Mouse (Mus musculus) embryonic facial prominence, embryonic 11.5 days (tissue): ENCODE measurements around the gene Brix1. TPM values are rescaled to one million over a fixed set of nuclear protein-coding genes. Genes with fewer than 3 reads are reported as not detected.
"Not testable (repeated sequence)": the region's sequence is repeated elsewhere in the genome, so short reads cannot be mapped to it uniquely, and the experiment has no call there.

ENCODE experiments used
- ATAC-seq: fragments of 200-750 bp; cut with Nextera tagmentation; replicated peaks from 2 replicates; pipeline ENCODE4 v1.8.0; 2017; ENCODE audit warnings: low read depth; ENCODE audit not compliant: insufficient number of reproducible peaks, low FRiP score, low TSS enrichment
- DNase-seq: peaks from one replicate; pipeline ENCODE4 v3.0.0-alpha.2; 2015; ENCODE audit warnings: low spot score
- H3K27ac ChIP-seq: fragments of 300-500 bp; sonication (generic); replicated peaks from 2 replicates; pipeline ENCODE4 v1.5.1; 2014; ENCODE audit warnings: mild to moderate bottlenecking, low read depth, low read length, control low read depth
- H3K27me3 ChIP-seq: fragments of 300-500 bp; sonication (generic); 2 replicates; pipeline ENCODE4 v1.6.1; 2014; ENCODE audit warnings: mild to moderate bottlenecking, low read length, moderate library complexity, mixed read lengths; ENCODE audit not compliant: control insufficient read depth, insufficient read depth
- H3K36me3 ChIP-seq: fragments of 300-500 bp; sonication (generic); replicated peaks from 2 replicates; pipeline ENCODE4 v1.6.1; 2014; ENCODE audit warnings: low read depth, mild to moderate bottlenecking, low read length, moderate library complexity, mixed read lengths; ENCODE audit not compliant: control insufficient read depth, insufficient read depth
- H3K4me1 ChIP-seq: fragments of 300-500 bp; sonication (generic); 2 replicates; pipeline ENCODE4 v1.6.1; 2014; ENCODE audit warnings: low read length, mixed read lengths; ENCODE audit not compliant: control insufficient read depth, insufficient read depth
- H3K4me2 ChIP-seq: fragments of 300-500 bp; sonication (generic); 2 replicates; pipeline ENCODE4 v1.6.1; 2014; ENCODE audit warnings: low read depth, mild to moderate bottlenecking, control low read depth, low read length, moderate library complexity
- H3K4me3 ChIP-seq: fragments of 300-500 bp; sonication (generic); 2 replicates; pipeline ENCODE4 v1.5.1; 2014; ENCODE audit warnings: low read depth, low read length, control low read depth
- H3K9ac ChIP-seq: fragments of 300-500 bp; sonication (generic); replicated peaks from 2 replicates; pipeline ENCODE4 v1.6.1; 2014; ENCODE audit warnings: mild to moderate bottlenecking, control low read depth, low read length
- H3K9me3 ChIP-seq: fragments of 300-500 bp; sonication (generic); replicated peaks from 2 replicates; pipeline ENCODE4 v1.6.1; 2016; ENCODE audit warnings: mild to moderate bottlenecking, low read length, inconsistent platforms, mixed read lengths; ENCODE audit not compliant: control insufficient read depth
- WGBS: fragments of 180-500 bp; shearing (Covaris S2); extraction: QIAGEN DNeasy Blood & Tissue Kit; methylation state at CpG from one replicate; pipeline ENCODE4 v1.1.7; 2014; 5-methylcytosine and 5-hydroxymethylcytosine counted together
- polyA plus RNA-seq: library from polyadenylated mRNA; unstranded; fragments of >200 nt; fragmentation: Nextera tagmentation; extraction: Ambion mirVana; gene quantifications from 2 replicates; pipeline ENCODE4 v1.2.1, GENCODE M21; 2014

The Brix1 gene
- polyA plus RNA-seq, 1 experiment from 2014 or later: 185 TPM

DNA sequence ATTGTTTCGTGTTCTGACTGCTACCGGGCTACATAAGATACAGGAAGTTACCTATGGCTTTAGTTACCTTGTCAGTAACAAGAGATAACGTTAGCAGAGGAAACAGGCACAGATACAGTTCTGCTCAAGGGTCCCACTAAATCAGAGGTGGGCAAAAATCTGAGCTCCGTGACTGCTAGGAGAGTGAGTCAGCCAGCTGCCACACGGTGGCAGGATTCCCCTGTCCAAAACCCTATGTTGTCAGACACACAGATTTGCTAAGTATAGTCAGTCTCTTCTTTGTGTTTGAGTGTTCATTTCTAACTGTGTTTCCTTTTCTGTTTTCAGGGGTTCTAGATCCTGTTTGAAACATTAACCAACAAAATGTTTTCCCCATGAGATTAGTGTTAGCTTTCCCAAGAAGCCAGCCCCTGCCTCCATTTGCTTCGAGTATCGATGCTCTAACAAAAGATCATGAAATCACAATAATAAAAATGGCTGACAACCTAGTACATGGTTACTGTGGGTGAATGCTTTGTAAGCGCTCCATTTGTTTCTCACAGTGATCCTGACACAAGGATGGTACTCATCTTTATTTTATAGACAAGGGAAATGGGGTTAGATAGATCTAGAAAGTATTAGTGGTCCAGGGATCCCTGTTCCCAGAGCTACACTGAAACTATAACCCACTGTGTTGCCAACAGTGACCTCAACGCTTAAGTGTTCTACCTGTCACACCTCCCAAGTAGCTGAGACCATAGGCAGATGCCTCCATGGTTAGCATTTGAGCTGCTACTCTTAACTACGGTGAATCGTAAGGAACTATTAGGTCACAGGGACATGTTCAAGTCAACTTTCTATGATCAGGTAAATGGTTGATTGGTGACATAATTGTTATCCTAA is 15.3 kb upstream of the Brix1 start:
- H3K36me3 ChIP-seq: no peaks in the 10 kb centered on the region
- WGBS: 56% methylated on average over 11 of the region's 11 CpGs
- H3K9me3 ChIP-seq: no peaks in the 10 kb centered on the region
- no peak overlapping the region for H3K27ac ChIP-seq
- H3K9ac ChIP-seq: no peak overlapping the region
- DNase-seq (peak; percentile 82), ATAC-seq (0 out of 2 replicates have a peak, but pooled peaks have one; percentile 75)
- H3K4me3 ChIP-seq: no peak overlapping the region
- H3K4me1 ChIP-seq: no peaks in the 10 kb centered on the region
- no peaks in the 10 kb centered on the region for H3K27me3 ChIP-seq
- no peak overlapping the region for H3K4me2 ChIP-seq

DNA sequence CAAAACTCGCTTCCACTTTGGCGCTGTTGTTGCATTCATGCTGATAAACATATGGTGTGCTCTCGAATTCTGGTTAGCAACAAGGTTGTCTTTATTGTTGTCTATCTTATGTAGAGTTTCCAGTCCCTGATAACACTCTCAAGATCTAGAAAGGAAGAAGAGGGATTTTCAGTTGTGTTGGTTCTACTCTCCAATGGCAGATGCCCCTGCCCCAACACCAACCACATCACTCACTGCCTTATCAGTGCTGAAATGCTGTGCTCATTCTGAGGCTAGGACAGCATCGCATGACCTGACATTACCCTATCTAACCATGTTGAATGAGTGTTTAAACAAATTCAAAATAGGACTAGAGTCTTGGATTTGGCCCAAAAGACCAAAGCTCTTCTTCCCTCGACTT is 14.3 kb upstream of the Brix1 start:
- DNase-seq (no peak), ATAC-seq (no peak)
- H3K27me3 ChIP-seq: no peaks in the 10 kb centered on the region
- no peak overlapping the region for H3K4me3 ChIP-seq
- H3K36me3 ChIP-seq: no peaks in the 10 kb centered on the region
- H3K4me2 ChIP-seq: no peak overlapping the region
- H3K4me1 ChIP-seq: no peaks in the 10 kb centered on the region
- H3K27ac ChIP-seq: no peak overlapping the region
- H3K9ac ChIP-seq: no peak overlapping the region
- H3K9me3 ChIP-seq: no peaks in the 10 kb centered on the region
- 87% methylated on average over 5 of the region's 5 CpGs for WGBS

GRCm38 (mm10) chr15:10499593-10499992 is 13.8 kb upstream of the Brix1 start:
- Histone ChIP-seq H3K9ac (no peak overlapping the region), H3K27ac (no peak overlapping the region), H3K4me2 (no peak overlapping the region), H3K4me3 (no peak overlapping the region), H3K9me3 (no peaks in the 10 kb centered on the region), H3K4me1 (no peaks in the 10 kb centered on the region), H3K36me3 (no peaks in the 10 kb centered on the region), H3K27me3 (no peaks in the 10 kb centered on the region)
- ATAC-seq: no peak
- WGBS: 75% methylated on average over 5 of the region's 5 CpGs
- no peak for DNase-seq

GRCm38 (mm10) chr15:10496696-10497095 is 10.9 kb upstream of the Brix1 start:
- H3K36me3 ChIP-seq, H3K27ac ChIP-seq, H3K9ac ChIP-seq, ATAC-seq, H3K9me3 ChIP-seq, H3K4me3 ChIP-seq, H3K4me2 ChIP-seq, H3K4me1 ChIP-seq, DNase-seq, H3K27me3 ChIP-seq: not testable (repeated sequence)
- 96% methylated on average over 1 of the region's 1 CpGs for WGBS

DNA sequence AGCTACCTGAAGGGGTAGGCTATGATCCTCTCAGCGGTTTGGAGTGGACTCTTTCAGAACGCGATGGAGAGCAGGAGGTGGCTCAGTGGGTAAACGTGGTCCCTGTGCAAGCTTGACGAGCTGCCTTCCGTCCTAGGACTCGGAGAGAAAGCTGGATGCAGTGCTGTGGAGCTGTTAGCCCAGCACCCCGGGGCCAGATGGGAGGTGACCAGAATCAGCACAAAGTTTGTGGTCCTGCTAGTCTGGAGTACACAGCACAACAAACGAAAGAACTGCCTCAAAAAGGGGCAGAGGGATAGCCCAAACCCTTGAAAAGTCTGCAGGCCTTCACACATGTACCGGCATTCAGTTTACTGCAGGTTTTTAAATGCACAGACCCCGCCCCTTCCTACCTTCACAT is 10.2 kb upstream of the Brix1 start:
- H3K9ac ChIP-seq: no peak overlapping the region
- H3K4me1 ChIP-seq: no peaks in the 10 kb centered on the region
- no peak overlapping the region for H3K4me2 ChIP-seq
- H3K27me3 ChIP-seq: no peaks in the 10 kb centered on the region
- H3K9me3 ChIP-seq: no peaks in the 10 kb centered on the region
- H3K36me3 ChIP-seq: no peaks in the 10 kb centered on the region; the same call in 1 of the 2 replicates
- ATAC-seq (no peak), DNase-seq (no peak)
- WGBS: 95% methylated on average over 11 of the region's 11 CpGs
- H3K4me3 ChIP-seq: no peak overlapping the region
- no peak overlapping the region for H3K27ac ChIP-seq

DNA sequence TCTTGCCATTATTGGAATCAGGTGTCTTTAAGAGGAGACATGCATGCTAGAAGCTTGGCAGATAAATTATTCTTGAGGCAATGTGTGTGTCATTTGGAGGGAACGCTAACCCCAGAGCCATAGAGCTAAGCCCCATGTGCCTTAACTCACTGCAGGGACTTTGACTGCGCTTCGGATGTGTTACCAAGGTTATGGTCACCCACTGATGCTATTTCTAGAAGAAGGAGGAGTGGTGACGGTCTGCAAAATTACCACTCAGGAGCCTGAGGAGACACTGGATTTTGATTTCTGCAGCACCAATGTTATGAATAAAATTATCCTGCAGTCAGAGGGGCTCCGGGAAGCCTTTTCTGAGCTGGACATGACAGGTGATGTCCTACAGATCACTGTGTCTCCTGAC is 4.4 kb upstream of the Brix1 start:
- Histone ChIP-seq H3K9ac (no peak overlapping the region), H3K4me2 (no peak overlapping the region), H3K27ac (no peak overlapping the region), H3K4me3 (no peak overlapping the region), H3K27me3 (no peaks in the 10 kb centered on the region), H3K9me3 (no peaks in the 10 kb centered on the region), H3K36me3 (no peaks in the 10 kb centered on the region; the same call in 1 of the 2 replicates), H3K4me1 (0 out of 2 replicates have a peak, but pooled peaks cover 2% of the 10 kb centered on the region)
- ATAC-seq (no peak), DNase-seq (no peak)
- 91% methylated on average over 5 of the region's 5 CpGs for WGBS

- WGBS: 53% methylated on average over 2 of the region's 2 CpGs
- Histone ChIP-seq H3K27me3 (no peaks in the 10 kb centered on the region), H3K27ac (no peak overlapping the region), H3K4me3 (peak overlapping the region; percentile 8; the same call in 1 of the 2 replicates), H3K9ac (no peak overlapping the region), H3K4me1 (peaks cover 2% of the 10 kb centered on the region; the same call in 1 of the 2 replicates), H3K4me2 (peak overlapping the region; percentile 33), H3K36me3 (no peaks in the 10 kb centered on the region; the same call in 1 of the 2 replicates), H3K9me3 (no peaks in the 10 kb centered on the region)
- DNase-seq: peak; percentile 14
- no peak for ATAC-seq
Measured at GRCm38 (mm10) chr15:10487246-10487645, 1.5 kb upstream of the Brix1 start.

DNA sequence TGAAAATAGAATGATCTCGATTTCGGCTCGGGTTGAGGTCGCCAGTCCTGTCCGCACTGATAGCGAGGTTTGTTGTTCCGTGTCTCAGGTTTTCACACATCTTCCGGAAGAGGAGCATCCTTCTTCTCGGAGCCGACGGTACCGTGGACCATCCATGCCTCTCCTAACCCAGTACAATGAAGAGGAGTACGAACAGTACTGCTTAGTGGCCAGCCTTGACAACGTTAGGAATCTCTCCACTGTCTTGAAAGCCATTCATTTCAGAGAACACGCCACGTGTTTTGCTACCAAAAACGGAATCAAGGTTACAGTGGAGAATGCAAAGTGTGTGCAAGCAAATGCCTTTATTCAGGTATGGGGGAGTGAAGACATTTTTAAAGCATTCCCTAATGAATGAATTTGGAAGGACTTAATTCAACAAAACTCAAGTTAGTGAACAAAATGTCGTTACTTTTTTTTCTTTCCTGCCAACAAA is 655 bp upstream of the Brix1 start:
- Histone ChIP-seq H3K36me3 (no peaks in the 10 kb centered on the region), H3K9me3 (no peaks in the 10 kb centered on the region), H3K9ac (peak overlapping the region; percentile 86), H3K4me3 (peak overlapping the region; percentile 90), H3K27me3 (no peaks in the 10 kb centered on the region), H3K4me2 (peak overlapping the region; percentile 71), H3K27ac (no peak overlapping the region; the same call in 1 of the 2 replicates), H3K4me1 (peaks cover 2% of the 10 kb centered on the region; the same call in 1 of the 2 replicates)
- ATAC-seq (peak; percentile 36), DNase-seq (no peak)
- 1% methylated on average over 18 of the region's 18 CpGs for WGBS
